Mouse (Mus musculus): ENCODE results near the gene Prss33. TPM values are rescaled to one million over a fixed set of nuclear protein-coding genes. Genes with fewer than 3 reads are reported as not detected.

The Prss33 gene
- polyA plus RNA-seq, 1 experiment, result 0.38 TPM

- DNase-seq (ENCODE audit: low read depth), result peak; percentile 45
These were observed 17.4 kb upstream of the Prss33 start for GRCm38 (mm10) chr17:23853292-23853691.

GRCm38 (mm10) chr17:23850853-23851749, 15.2 kb upstream of the Prss33 start:
- TF ChIP-seq CTCF (IDR thresholded peaks at IDR 0.05; ENCODE audit: borderline replicate concordance, extremely low read depth, insufficient read depth, insufficient read length) (peak; percentile 75; the same call in 1 of the 2 replicates), POLR2A (IDR thresholded peaks at IDR 0.05; ENCODE audit: borderline replicate concordance, extremely low read depth, insufficient read depth, insufficient read length, poor library complexity, severe bottlenecking) (no peak)

More at GRCm38 (mm10) chr17:23853292-23853691, 17.4 kb upstream of the Prss33 start:
- no peak for TF ChIP-seq POLR2A (IDR thresholded peaks at IDR 0.05; ENCODE audit: borderline replicate concordance, extremely low read depth, insufficient read depth, insufficient read length, poor library complexity, severe bottlenecking)
- TF ChIP-seq CTCF (IDR thresholded peaks at IDR 0.05; ENCODE audit: borderline replicate concordance, extremely low read depth, insufficient read depth, insufficient read length), result peak; percentile 67

GRCm38 (mm10) chr17:23850028-23850427, 14.2 kb upstream of the Prss33 start:
- TF ChIP-seq POLR2A (IDR thresholded peaks at IDR 0.05; ENCODE audit: borderline replicate concordance, extremely low read depth, insufficient read depth, insufficient read length, poor library complexity, severe bottlenecking) (no peak), CTCF (IDR thresholded peaks at IDR 0.05; ENCODE audit: borderline replicate concordance, extremely low read depth, insufficient read depth, insufficient read length) (peak; percentile 18; the same call in 1 of the 2 replicates)
- DNase-seq (ENCODE audit: low read depth), result no peak

More at GRCm38 (mm10) chr17:23850853-23851749, 15.2 kb upstream of the Prss33 start:
- peak; percentile 85 for DNase-seq (ENCODE audit: low read depth)

GRCm38 (mm10) chr17:23843812-23844273, 8.0 kb upstream of the Prss33 start, which contains the start of the genes Prss32 and Prss41:
Prss32 (plus strand) TSS chr17:23843855.
Prss41 (minus strand) TSS chr17:23844172.
- DNase-seq (ENCODE audit: low read depth), result peak; percentile 45
- TF ChIP-seq POLR2A (IDR thresholded peaks at IDR 0.05; ENCODE audit: borderline replicate concordance, extremely low read depth, insufficient read depth, insufficient read length, poor library complexity, severe bottlenecking) (no peak), CTCF (IDR thresholded peaks at IDR 0.05; ENCODE audit: borderline replicate concordance, extremely low read depth, insufficient read depth, insufficient read length) (peak; percentile 66)

- TF ChIP-seq CTCF (IDR thresholded peaks at IDR 0.05; ENCODE audit: borderline replicate concordance, extremely low read depth, insufficient read depth, insufficient read length) (peak; percentile 15; the same call in 1 of the 2 replicates), POLR2A (IDR thresholded peaks at IDR 0.05; ENCODE audit: borderline replicate concordance, extremely low read depth, insufficient read depth, insufficient read length, poor library complexity, severe bottlenecking) (no peak)
- DNase-seq (ENCODE audit: low read depth), result no peak
These were observed 7.4 kb upstream of the Prss33 start for GRCm38 (mm10) chr17:23843141-23843811.

- DNase-seq (ENCODE audit: low read depth), result peak; percentile 79
- TF ChIP-seq POLR2A (IDR thresholded peaks at IDR 0.05; ENCODE audit: borderline replicate concordance, extremely low read depth, insufficient read depth, insufficient read length, poor library complexity, severe bottlenecking) (no peak), CTCF (IDR thresholded peaks at IDR 0.05; ENCODE audit: borderline replicate concordance, extremely low read depth, insufficient read depth, insufficient read length) (peak; percentile 62)
These were observed 5.3 kb upstream of the Prss33 start for GRCm38 (mm10) chr17:23841145-23841544.

- TF ChIP-seq CTCF (IDR thresholded peaks at IDR 0.05; ENCODE audit: borderline replicate concordance, extremely low read depth, insufficient read depth, insufficient read length) (no peak), POLR2A (IDR thresholded peaks at IDR 0.05; ENCODE audit: borderline replicate concordance, extremely low read depth, insufficient read depth, insufficient read length, poor library complexity, severe bottlenecking) (no peak)
These were observed 4.7 kb downstream of the Prss33 start for GRCm38 (mm10) chr17:23831201-23831600.

GRCm38 (mm10) chr17:23829064-23829619, 6.7 kb downstream of the Prss33 start, which contains the start of gene Elob:
Elob (minus strand) TSS chr17:23829136.
- DNase-seq (ENCODE audit: low read depth), result peak; percentile 97

More at GRCm38 (mm10) chr17:23831201-23831600, 4.7 kb downstream of the Prss33 start:
- DNase-seq (ENCODE audit: low read depth), result no peak

GRCm38 (mm10) chr17:23828271-23829001, 7.4 kb downstream of the Prss33 start:
- TF ChIP-seq POLR2A (IDR thresholded peaks at IDR 0.05; ENCODE audit: borderline replicate concordance, extremely low read depth, insufficient read depth, insufficient read length, poor library complexity, severe bottlenecking), result no peak
- TF ChIP-seq CTCF (IDR thresholded peaks at IDR 0.05; ENCODE audit: borderline replicate concordance, extremely low read depth, insufficient read depth, insufficient read length), result peak; percentile 1; the same call in 1 of the 2 replicates
- peak; percentile 75 for DNase-seq (ENCODE audit: low read depth)

More at GRCm38 (mm10) chr17:23829064-23829619, 6.7 kb downstream of the Prss33 start, which contains the start of gene Elob:
- TF ChIP-seq CTCF (IDR thresholded peaks at IDR 0.05; ENCODE audit: borderline replicate concordance, extremely low read depth, insufficient read depth, insufficient read length) (peak; percentile 72), POLR2A (IDR thresholded peaks at IDR 0.05; ENCODE audit: borderline replicate concordance, extremely low read depth, insufficient read depth, insufficient read length, poor library complexity, severe bottlenecking) (peak; percentile 53; the same call in 1 of the 2 replicates)

GRCm38 (mm10) chr17:23825591-23825990, 10.3 kb downstream of the Prss33 start:
- TF ChIP-seq POLR2A (IDR thresholded peaks at IDR 0.05; ENCODE audit: borderline replicate concordance, extremely low read depth, insufficient read depth, insufficient read length, poor library complexity, severe bottlenecking) (no peak), CTCF (IDR thresholded peaks at IDR 0.05; ENCODE audit: borderline replicate concordance, extremely low read depth, insufficient read depth, insufficient read length) (no peak)
- no peak for DNase-seq (ENCODE audit: low read depth)
